Mouse (Mus musculus): ENCODE data around the gene Pde7b. TPM values are rescaled to one million over a fixed set of nuclear protein-coding genes. Genes with fewer than 3 reads are reported as not detected.

Gene Pde7b
- polyA plus RNA-seq, 1 experiment, result 9.5 TPM

DNA sequence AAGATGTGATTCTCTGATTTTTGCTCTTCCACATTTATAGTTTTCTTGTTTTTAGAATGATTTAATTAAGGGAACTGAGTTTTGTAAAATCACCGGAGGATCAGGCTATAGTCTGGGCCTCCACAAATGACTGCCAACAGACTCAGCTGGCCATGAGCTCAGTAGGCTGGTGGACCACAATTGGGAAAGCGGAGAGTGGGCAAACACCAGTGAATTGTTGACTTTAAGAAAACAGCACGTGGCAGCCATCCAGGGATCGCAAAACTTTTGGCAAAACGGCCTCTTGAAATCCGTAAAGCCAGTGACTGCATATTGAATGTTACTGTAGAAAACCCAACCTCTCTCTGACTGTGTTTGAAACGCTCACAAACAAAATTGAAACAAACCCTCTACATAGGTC, 94.8 kb downstream of the Pde7b start:
- H3K4me3 ChIP-seq (ENCODE audit: insufficient read depth, low read depth, low read length), result no peak overlapping the region
- no peak for TF ChIP-seq CTCF (conservative IDR thresholded peaks at IDR 0.05; ENCODE audit: insufficient read depth, insufficient read length, low read depth, low read length)
- TF ChIP-seq POLR2A (IDR thresholded peaks at IDR 0.05; ENCODE audit: low read depth, low read length), result no peak
- 62% methylated on average over 7 of the region's 7 CpGs for WGBS
- no peak overlapping the region for H3K27ac ChIP-seq (ENCODE audit: insufficient read depth, low read depth, low read length)
- peak; percentile 11 for DNase-seq
- H3K36me3 ChIP-seq (ENCODE audit: control insufficient read depth, insufficient read depth, low read length), result no peaks in the 10 kb centered on the region
- H3K4me1 ChIP-seq (ENCODE audit: control insufficient read depth, insufficient read depth, low read length), result no peaks in the 10 kb centered on the region
- no peaks in the 10 kb centered on the region for H3K27me3 ChIP-seq (replicated peaks; ENCODE audit: control insufficient read depth, insufficient read depth, low read length)

DNA sequence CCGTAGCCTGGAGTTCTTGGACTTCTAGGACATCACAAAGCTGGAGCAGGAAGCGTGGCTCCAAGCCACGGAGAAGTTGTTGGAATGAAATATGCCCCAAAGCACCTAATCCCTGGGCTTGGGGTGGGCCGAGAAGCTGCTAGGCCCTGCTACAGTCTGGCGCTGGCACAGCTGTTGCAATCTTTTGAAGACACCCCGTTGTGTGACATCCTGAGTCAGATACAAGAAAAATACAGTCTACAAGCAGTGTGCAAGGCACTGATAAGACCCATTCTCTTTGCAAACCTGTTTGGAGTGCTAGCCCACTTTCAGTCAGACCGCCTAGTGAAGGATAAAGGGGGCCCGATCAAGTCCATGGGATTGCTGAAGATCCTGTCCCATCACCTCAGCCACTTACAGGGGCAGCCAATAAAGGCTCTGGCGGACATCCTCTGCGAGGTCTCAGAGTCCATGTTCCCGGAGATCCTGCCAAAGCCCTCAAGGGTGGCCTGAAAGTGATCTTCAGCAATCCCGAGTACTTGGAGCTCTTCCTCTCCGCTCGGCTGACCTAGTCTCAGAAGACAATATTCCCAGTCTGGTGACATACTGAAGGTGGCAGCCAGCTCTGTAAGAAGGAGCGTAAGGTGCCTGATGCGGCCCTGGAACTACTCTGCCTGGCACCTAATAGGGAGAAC, 99.0 kb downstream of the Pde7b start:
- Histone ChIP-seq H3K36me3 (ENCODE audit: control insufficient read depth, insufficient read depth, low read length) (no peaks in the 10 kb centered on the region), H3K4me1 (ENCODE audit: control insufficient read depth, insufficient read depth, low read length) (peaks cover 19% of the 10 kb centered on the region), H3K27ac (ENCODE audit: insufficient read depth, low read depth, low read length) (no peak overlapping the region), H3K4me3 (ENCODE audit: insufficient read depth, low read depth, low read length) (no peak overlapping the region), H3K27me3 (replicated peaks; ENCODE audit: control insufficient read depth, insufficient read depth, low read length) (no peaks in the 10 kb centered on the region)
- WGBS, result 89% methylated on average over 16 of the region's 16 CpGs
- DNase-seq, result no peak
- TF ChIP-seq CTCF (conservative IDR thresholded peaks at IDR 0.05; ENCODE audit: insufficient read depth, insufficient read length, low read depth, low read length), result no peak
- TF ChIP-seq POLR2A (IDR thresholded peaks at IDR 0.05; ENCODE audit: low read depth, low read length), result no peak

GRCm38 (mm10) chr10:20621661-20622454, 103.0 kb downstream of the Pde7b start:
- Histone ChIP-seq H3K4me1 (ENCODE audit: control insufficient read depth, insufficient read depth, low read length) (peaks cover 21% of the 10 kb centered on the region), H3K36me3 (ENCODE audit: control insufficient read depth, insufficient read depth, low read length) (no peaks in the 10 kb centered on the region), H3K27ac (ENCODE audit: insufficient read depth, low read depth, low read length) (peak overlapping the region; percentile 71), H3K27me3 (replicated peaks; ENCODE audit: control insufficient read depth, insufficient read depth, low read length) (no peaks in the 10 kb centered on the region), H3K4me3 (ENCODE audit: insufficient read depth, low read depth, low read length) (no peak overlapping the region)
- WGBS, result 29% methylated on average over 8 of the region's 8 CpGs
- TF ChIP-seq POLR2A (IDR thresholded peaks at IDR 0.05; ENCODE audit: low read depth, low read length) (no peak), CTCF (conservative IDR thresholded peaks at IDR 0.05; ENCODE audit: insufficient read depth, insufficient read length, low read depth, low read length) (no peak)
- DNase-seq, result peak; percentile 77

DNA sequence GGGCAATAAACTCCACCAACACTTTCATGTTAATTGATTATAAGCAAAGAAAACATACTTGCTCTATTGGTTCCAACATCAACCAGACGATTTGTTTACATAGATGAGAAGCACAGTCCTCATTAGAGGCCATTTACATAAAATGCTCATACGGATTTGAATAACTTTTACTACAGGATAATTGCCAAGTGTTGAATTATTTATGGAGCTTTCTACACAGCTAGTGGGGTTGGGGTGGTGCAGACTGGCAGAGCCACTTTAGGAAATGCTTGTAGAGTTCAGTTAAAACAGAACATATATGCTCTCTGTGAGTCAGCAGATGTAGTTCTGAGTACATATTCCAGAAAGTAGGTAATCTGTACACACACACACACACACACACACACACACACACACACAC, 118.9 kb downstream of the Pde7b start:
- Histone ChIP-seq H3K4me1 (ENCODE audit: control insufficient read depth, insufficient read depth, low read length) (no peaks in the 10 kb centered on the region), H3K36me3 (ENCODE audit: control insufficient read depth, insufficient read depth, low read length) (no peaks in the 10 kb centered on the region), H3K4me3 (ENCODE audit: insufficient read depth, low read depth, low read length) (no peak overlapping the region), H3K27me3 (replicated peaks; ENCODE audit: control insufficient read depth, insufficient read depth, low read length) (no peaks in the 10 kb centered on the region), H3K27ac (ENCODE audit: insufficient read depth, low read depth, low read length) (no peak overlapping the region)
- WGBS, result 52% methylated on average over 2 of the region's 2 CpGs
- DNase-seq, result no peak
- TF ChIP-seq POLR2A (IDR thresholded peaks at IDR 0.05; ENCODE audit: low read depth, low read length) (no peak), CTCF (conservative IDR thresholded peaks at IDR 0.05; ENCODE audit: insufficient read depth, insufficient read length, low read depth, low read length) (no peak)

DNA sequence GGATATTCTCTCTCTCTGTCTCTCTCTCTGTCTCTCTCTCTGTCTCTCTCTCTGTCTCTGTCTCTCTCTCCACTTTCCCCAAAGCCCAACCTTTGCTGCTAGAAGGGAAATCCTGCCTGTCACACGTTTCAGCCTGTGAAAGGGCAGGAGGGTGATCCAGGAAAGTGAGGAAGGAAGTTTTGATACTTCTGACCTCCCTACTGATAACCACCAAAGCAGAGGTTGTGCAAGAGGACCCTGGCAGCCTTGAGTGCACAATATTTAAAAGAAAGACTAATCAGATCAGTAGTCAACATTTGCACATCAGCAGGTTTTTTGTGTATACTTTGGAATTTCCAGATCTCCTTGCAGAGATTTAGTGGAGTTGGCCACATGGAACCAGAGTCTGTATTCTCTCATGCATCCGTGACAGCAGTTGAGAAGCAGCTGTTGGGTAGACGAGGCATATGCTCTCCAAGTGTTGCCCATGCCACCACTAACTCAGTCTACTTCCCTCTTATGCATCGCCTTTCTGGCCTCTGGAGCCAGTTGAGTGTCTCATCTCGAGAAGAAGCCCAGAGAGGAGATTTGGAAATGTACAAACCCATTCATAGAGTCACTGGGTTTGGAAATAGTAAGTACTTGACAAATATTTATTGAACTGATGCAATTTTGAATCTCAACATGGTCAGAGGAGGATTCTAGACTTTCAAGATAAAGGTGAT, 129.6 kb downstream of the Pde7b start:
- Histone ChIP-seq H3K4me1 (ENCODE audit: control insufficient read depth, insufficient read depth, low read length) (no peaks in the 10 kb centered on the region), H3K36me3 (ENCODE audit: control insufficient read depth, insufficient read depth, low read length) (no peaks in the 10 kb centered on the region), H3K27ac (ENCODE audit: insufficient read depth, low read depth, low read length) (no peak overlapping the region), H3K27me3 (replicated peaks; ENCODE audit: control insufficient read depth, insufficient read depth, low read length) (no peaks in the 10 kb centered on the region), H3K4me3 (ENCODE audit: insufficient read depth, low read depth, low read length) (no peak overlapping the region)
- 68% methylated on average over 5 of the region's 5 CpGs for WGBS
- peak; percentile 52 for DNase-seq
- TF ChIP-seq POLR2A (IDR thresholded peaks at IDR 0.05; ENCODE audit: low read depth, low read length), result no peak
- no peak for TF ChIP-seq CTCF (conservative IDR thresholded peaks at IDR 0.05; ENCODE audit: insufficient read depth, insufficient read length, low read depth, low read length)

GRCm38 (mm10) chr10:20594015-20594414, 130.9 kb downstream of the Pde7b start:
- no peak for DNase-seq
- Histone ChIP-seq H3K36me3 (ENCODE audit: control insufficient read depth, insufficient read depth, low read length) (no peaks in the 10 kb centered on the region), H3K4me1 (ENCODE audit: control insufficient read depth, insufficient read depth, low read length) (no peaks in the 10 kb centered on the region; the same call in 1 of the 2 replicates), H3K27ac (ENCODE audit: insufficient read depth, low read depth, low read length) (no peak overlapping the region), H3K4me3 (ENCODE audit: insufficient read depth, low read depth, low read length) (no peak overlapping the region), H3K27me3 (replicated peaks; ENCODE audit: control insufficient read depth, insufficient read depth, low read length) (no peaks in the 10 kb centered on the region)
- 56% methylated on average over 5 of the region's 5 CpGs for WGBS
- TF ChIP-seq CTCF (conservative IDR thresholded peaks at IDR 0.05; ENCODE audit: insufficient read depth, insufficient read length, low read depth, low read length) (no peak), POLR2A (IDR thresholded peaks at IDR 0.05; ENCODE audit: low read depth, low read length) (no peak)

- H3K4me3 ChIP-seq (ENCODE audit: insufficient read depth, low read depth, low read length), result no peak overlapping the region
- peak; percentile 35 for DNase-seq
- no peaks in the 10 kb centered on the region for H3K27me3 ChIP-seq (replicated peaks; ENCODE audit: control insufficient read depth, insufficient read depth, low read length)
- H3K4me1 ChIP-seq (ENCODE audit: control insufficient read depth, insufficient read depth, low read length), result no peaks in the 10 kb centered on the region; the same call in 1 of the 2 replicates
- no peak overlapping the region; the same call in 1 of the 2 replicates for H3K27ac ChIP-seq (ENCODE audit: insufficient read depth, low read depth, low read length)
- no peak for TF ChIP-seq CTCF (conservative IDR thresholded peaks at IDR 0.05; ENCODE audit: insufficient read depth, insufficient read length, low read depth, low read length)
- 70% methylated on average over 7 of the region's 7 CpGs for WGBS
- H3K36me3 ChIP-seq (ENCODE audit: control insufficient read depth, insufficient read depth, low read length), result no peaks in the 10 kb centered on the region
Observed at GRCm38 (mm10) chr10:20590100-20590499, 134.8 kb downstream of the Pde7b start.
